ENCODE assay signal across 23 mouse cellular contexts in genomic region chr2:102157010-102157409, GRCm38 (mm10). TPM values are rescaled to one million over a fixed set of nuclear protein-coding genes. Genes with fewer than 3 reads are reported as not detected.
DNase-seq lines count a peak whose midpoint lies in the region; ATAC-seq and TF ChIP-seq lines count a peak whose summit lies in the region.
"Had no signal": no experiment of that assay in that cellular context is flagged by ENCODE, and none has a peak within 500 bp of the region (broad histone marks: within the 10 kb centered on the region; RNA-seq: fewer than 3 reads in every experiment).

No protein-coding gene starts in this region.

- H3K27me3 ChIP-seq in embryonic facial prominence, embryonic 15.5 days, result no peaks in the 10 kb centered on the region
- no peaks in the 10 kb centered on the region for H3K27me3 ChIP-seq in embryonic facial prominence, embryonic 10.5 days (replicated peaks; ENCODE audit: low read depth, poor library complexity, severe bottlenecking)
- no peaks in the 10 kb centered on the region for H3K27me3 ChIP-seq in limb, embryonic 12.5 days
- H3K27me3 ChIP-seq in limb, embryonic 10.5 days (ENCODE audit: low read depth, poor library complexity, severe bottlenecking), result no peaks in the 10 kb centered on the region
- H3K27me3 ChIP-seq in neural tube, embryonic 13.5 days, result peaks cover 16% of the 10 kb centered on the region
- no peaks in the 10 kb centered on the region for H3K27me3 ChIP-seq in midbrain, postnatal 0 days (ENCODE audit: insufficient read depth, low read length)
- H3K27me3 ChIP-seq: heart, embryonic 15.5 days; limb, embryonic 13.5 days; liver, embryonic 12.5 days; neural tube, embryonic 15.5 days had no signal

- no peak overlapping the region for H3K9ac ChIP-seq in embryonic facial prominence, embryonic 15.5 days
- no peak overlapping the region for H3K9ac ChIP-seq in limb, embryonic 12.5 days (replicated peaks)
- no peak overlapping the region for H3K9ac ChIP-seq in neural tube, embryonic 13.5 days
- no peak overlapping the region for H3K9ac ChIP-seq in midbrain, postnatal 0 days (replicated peaks; ENCODE audit: low read length, poor library complexity, severe bottlenecking)
- H3K9ac ChIP-seq: forebrain, postnatal 0 days; heart, embryonic 15.5 days; limb, embryonic 13.5 days; liver, embryonic 12.5 days; neural tube, embryonic 15.5 days had no signal

- no peaks in the 10 kb centered on the region for H3K36me3 ChIP-seq in embryonic facial prominence, embryonic 15.5 days
- peaks cover 16% of the 10 kb centered on the region for H3K36me3 ChIP-seq in embryonic facial prominence, embryonic 10.5 days (replicated peaks)
- peaks cover 14% of the 10 kb centered on the region for H3K36me3 ChIP-seq in limb, embryonic 12.5 days
- H3K36me3 ChIP-seq in limb, embryonic 10.5 days, result peaks cover 12% of the 10 kb centered on the region
- H3K36me3 ChIP-seq in neural tube, embryonic 13.5 days, result no peaks in the 10 kb centered on the region
- H3K36me3 ChIP-seq in midbrain, postnatal 0 days (ENCODE audit: insufficient read depth, low read length), result no peaks in the 10 kb centered on the region
- H3K36me3 ChIP-seq: heart, embryonic 15.5 days; liver, embryonic 12.5 days; neural tube, embryonic 15.5 days had no signal

- no peak for DNase-seq in embryonic facial prominence, embryonic 10.5 days (ENCODE audit: low spot score)
- no peak for DNase-seq in limb, embryonic 10.5 days (ENCODE audit: low spot score)
- no peak for DNase-seq in neural tube, embryonic 10.5 days (ENCODE audit: extremely low spot score, low spot score)
- no peak for DNase-seq in midbrain, postnatal 0 days (ENCODE audit: low spot score)
- no peak for DNase-seq in heart, adult 11 months
- DNase-seq: adrenal gland, postnatal 25 days; cerebellum, adult 11 months; cerebellum, adult 9-11 months; forebrain, postnatal 0 days; heart, postnatal 36 days; lung, adult 18-20 months; lung, postnatal 4 days; thymus, adult 18-20 months; thymus, postnatal 36 days had no signal

- 0 out of 2 replicates have a peak overlapping the region, but pooled peaks have one; percentile 8 for H3K27ac ChIP-seq in embryonic facial prominence, embryonic 15.5 days (replicated peaks)
- H3K27ac ChIP-seq in embryonic facial prominence, embryonic 10.5 days (replicated peaks), result no peak overlapping the region; the same call in 1 of the 2 replicates
- peak overlapping the region; percentile 19; the same call in 1 of the 2 replicates for H3K27ac ChIP-seq in limb, embryonic 12.5 days
- H3K27ac ChIP-seq in limb, embryonic 10.5 days, result no peak overlapping the region; the same call in 1 of the 2 replicates
- H3K27ac ChIP-seq in neural tube, embryonic 13.5 days (replicated peaks), result peak overlapping the region; percentile 50; the same call in 1 of the 2 replicates
- H3K27ac ChIP-seq in midbrain, postnatal 0 days (ENCODE audit: low read depth, low read length), result no peak overlapping the region
- H3K27ac ChIP-seq: heart, embryonic 15.5 days; limb, embryonic 13.5 days; liver, embryonic 12.5 days; neural tube, embryonic 15.5 days had no signal

- no peak overlapping the region for H3K4me3 ChIP-seq in embryonic facial prominence, embryonic 15.5 days (replicated peaks)
- no peak overlapping the region for H3K4me3 ChIP-seq in embryonic facial prominence, embryonic 10.5 days
- H3K4me3 ChIP-seq in limb, embryonic 12.5 days (replicated peaks), result no peak overlapping the region
- no peak overlapping the region for H3K4me3 ChIP-seq in limb, embryonic 10.5 days
- H3K4me3 ChIP-seq in neural tube, embryonic 13.5 days, result no peak overlapping the region
- H3K4me3 ChIP-seq in midbrain, postnatal 0 days (ENCODE audit: low read depth, low read length), result no peak overlapping the region
- H3K4me3 ChIP-seq: heart, embryonic 15.5 days; limb, embryonic 13.5 days; liver, embryonic 12.5 days; myocyte; neural tube, embryonic 15.5 days had no signal

- no peak for TF ChIP-seq CTCF in midbrain, postnatal 0 days (IDR thresholded peaks at IDR 0.05)

- ATAC-seq in embryonic facial prominence, embryonic 15.5 days (ENCODE audit: insufficient number of reproducible peaks, low FRiP score, low TSS enrichment, low read depth), result no peak
- ATAC-seq in limb, embryonic 12.5 days (ENCODE audit: insufficient number of reproducible peaks, insufficient read depth, low FRiP score, low TSS enrichment, low read depth), result no peak
- no peak for ATAC-seq in neural tube, embryonic 13.5 days (ENCODE audit: low read depth)
- peak; percentile 7; the same call in 1 of the 2 replicates for ATAC-seq in midbrain, postnatal 0 days (ENCODE audit: low FRiP score)
- ATAC-seq: forebrain, postnatal 0 days; inflammation-experienced regulatory T-cells, adult 6 months; liver, embryonic 12.5 days had no signal

- 52% methylated on average over 9 of the region's 9 CpGs for WGBS in embryonic facial prominence, embryonic 15.5 days
- WGBS in embryonic facial prominence, embryonic 10.5 days, result 69% methylated on average over 9 of the region's 9 CpGs
- 52% methylated on average over 9 of the region's 9 CpGs for WGBS in limb, embryonic 12.5 days
- 64% methylated on average over 9 of the region's 9 CpGs for WGBS in limb, embryonic 10.5 days
- WGBS in neural tube, embryonic 13.5 days, result 74% methylated on average over 9 of the region's 9 CpGs
- WGBS in midbrain, postnatal 0 days, result 84% methylated on average over 9 of the region's 9 CpGs

- H3K4me1 ChIP-seq in embryonic facial prominence, embryonic 15.5 days, result peaks cover 42% of the 10 kb centered on the region
- peaks cover 51% of the 10 kb centered on the region for H3K4me1 ChIP-seq in embryonic facial prominence, embryonic 10.5 days
- peaks cover 60% of the 10 kb centered on the region for H3K4me1 ChIP-seq in limb, embryonic 12.5 days (replicated peaks)
- peaks cover 60% of the 10 kb centered on the region for H3K4me1 ChIP-seq in limb, embryonic 10.5 days
- peaks cover 44% of the 10 kb centered on the region for H3K4me1 ChIP-seq in neural tube, embryonic 13.5 days (replicated peaks)
- H3K4me1 ChIP-seq in midbrain, postnatal 0 days (ENCODE audit: insufficient read depth, low read length), result peaks cover 8% of the 10 kb centered on the region; the same call in 1 of the 2 replicates

- H3K9me3 ChIP-seq in embryonic facial prominence, embryonic 15.5 days (replicated peaks), result no peaks in the 10 kb centered on the region
- H3K9me3 ChIP-seq in embryonic facial prominence, embryonic 10.5 days, result no peaks in the 10 kb centered on the region
- no peaks in the 10 kb centered on the region for H3K9me3 ChIP-seq in limb, embryonic 12.5 days
- H3K9me3 ChIP-seq in limb, embryonic 10.5 days (replicated peaks), result no peaks in the 10 kb centered on the region
- no peaks in the 10 kb centered on the region for H3K9me3 ChIP-seq in neural tube, embryonic 13.5 days
- H3K9me3 ChIP-seq in midbrain, postnatal 0 days (ENCODE audit: low read length), result no peaks in the 10 kb centered on the region
- H3K9me3 ChIP-seq: heart, embryonic 15.5 days; limb, embryonic 13.5 days; liver, embryonic 12.5 days; neural tube, embryonic 15.5 days had no signal

- no peak overlapping the region for H3K4me2 ChIP-seq in embryonic facial prominence, embryonic 15.5 days (replicated peaks)
- no peak overlapping the region for H3K4me2 ChIP-seq in limb, embryonic 12.5 days
- H3K4me2 ChIP-seq in neural tube, embryonic 13.5 days, result no peak overlapping the region
- H3K4me2 ChIP-seq in midbrain, postnatal 0 days (ENCODE audit: low read depth, low read length, poor library complexity, severe bottlenecking), result no peak overlapping the region
- H3K4me2 ChIP-seq: heart, embryonic 15.5 days; limb, embryonic 13.5 days; liver, embryonic 12.5 days; neural tube, embryonic 15.5 days had no signal

RNA-seq across cellular contexts. Expression of gene Ldlrad3, which starts 29.2 kb away (rescaled TPM):
- 52.3 and 59.9 TPM in 2 replicates for polyA plus RNA-seq in embryonic facial prominence, embryonic 15.5 days (2015; fragmentation: Nextera tagmentation; extraction: Ambion mirVana)
- polyA plus RNA-seq in embryonic facial prominence, embryonic 10.5 days (2016; fragmentation: Nextera tagmentation; extraction: Ambion mirVana), result 56.0 and 56.5 TPM in 2 replicates
- polyA plus RNA-seq in limb, embryonic 12.5 days (2016; fragmentation: Nextera tagmentation; extraction: Ambion mirVana), result 66.2 and 68.2 TPM in 2 replicates
- polyA plus RNA-seq in limb, embryonic 10.5 days (2016; fragmentation: Nextera tagmentation; extraction: Ambion mirVana), result 60.3 and 64.1 TPM in 2 replicates
- 48.3 and 48.8 TPM in 2 replicates for polyA plus RNA-seq in neural tube, embryonic 13.5 days (2015; fragmentation: Nextera tagmentation; extraction: Ambion mirVana)
- 25.0 and 26.6 TPM in 2 replicates for total RNA-seq in midbrain, postnatal 0 days (2014; rRNA removed)
- 17.6 and 18.4 TPM in 2 replicates for polyA plus RNA-seq in midbrain, postnatal 0 days (2015; fragmentation: Nextera tagmentation; extraction: Ambion mirVana)

Comparison
In these comparisons a context has a peak if more than half of its experiments do, and no peak if none do; other contexts are left out.
1. H3K27ac ChIP-seq: peak in embryonic facial prominence, embryonic 15.5 days (single experiment), limb, embryonic 12.5 days (single experiment) and neural tube, embryonic 13.5 days (single experiment); none in embryonic facial prominence, embryonic 10.5 days (single experiment), limb, embryonic 10.5 days (single experiment) and midbrain, postnatal 0 days (single experiment).